Mouse (Mus musculus): ENCODE measurements around the gene Fam208b. TPM values are rescaled to one million over a fixed set of nuclear protein-coding genes. Genes with fewer than 3 reads are reported as not detected.
A peak's percentile ranks its signal among the peaks of the same experiment; 100 is the strongest.

The Fam208b gene
- total and polyA plus RNA-seq, 2 experiments from 2014 or later: 10.1 to 34.9 TPM

DNA sequence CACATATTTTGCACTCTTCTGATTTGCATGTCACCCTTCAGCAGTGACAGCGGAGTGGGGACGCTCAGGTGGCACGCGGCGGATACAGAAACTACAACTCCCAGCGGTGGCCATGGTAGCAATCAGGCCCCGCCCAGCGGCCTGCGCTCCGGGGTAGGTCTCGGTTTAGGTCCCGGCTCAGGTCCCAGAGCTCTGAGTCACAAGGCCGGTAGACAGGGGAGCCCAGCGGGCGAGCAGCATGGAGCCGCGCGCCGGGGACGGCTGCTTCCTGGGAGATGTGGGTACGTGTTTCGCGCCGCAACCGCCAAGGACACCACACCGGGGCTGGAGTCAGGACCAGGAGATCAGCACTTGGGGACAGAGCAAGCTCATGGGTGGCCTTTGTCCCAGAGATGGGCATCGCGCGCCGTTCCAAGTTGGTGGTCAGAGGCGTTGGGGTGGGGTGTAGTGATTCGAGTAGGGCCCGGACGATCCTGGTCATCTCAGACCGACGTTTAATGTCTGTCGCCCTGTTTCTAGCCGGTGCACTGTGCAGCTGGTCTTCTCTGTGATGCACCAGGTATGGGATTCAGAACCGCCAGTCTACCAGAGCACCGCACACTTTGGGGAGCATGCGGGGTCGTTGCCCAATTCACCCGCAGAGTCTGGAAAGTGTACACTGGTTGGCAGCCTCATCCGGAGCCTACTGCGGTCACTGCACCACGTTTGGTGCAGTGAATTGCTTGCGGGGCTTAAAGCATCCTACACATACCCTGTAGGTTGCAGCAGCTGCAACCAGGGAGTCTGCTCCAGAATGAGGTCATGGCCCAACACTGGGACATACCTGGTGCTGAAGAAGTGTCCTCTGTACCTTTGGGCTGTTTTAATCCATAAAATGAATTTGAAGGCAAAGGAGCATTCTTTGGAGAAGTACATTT is 23.2 kb upstream of the Fam208b start, which contains the start of gene Asb13:
Asb13 (plus strand) TSS at position 138 of the 917 bp plus-strand sequence.
- Histone ChIP-seq H3K9ac (replicated peaks; ENCODE audit: low read length, poor library complexity, severe bottlenecking) (peak within 1 kb of the TSS; percentile 86), H3K36me3 (ENCODE audit: insufficient read depth, low read length) (no peaks in the 10 kb centered on the region), H3K27me3 (ENCODE audit: insufficient read depth, low read length) (no peaks in the 10 kb centered on the region), H3K4me1 (ENCODE audit: insufficient read depth, low read length) (no peaks in the 10 kb centered on the region), H3K27ac (ENCODE audit: low read depth, low read length) (peak within 1 kb of the TSS; percentile 66), H3K9me3 (ENCODE audit: low read length) (no peaks in the 10 kb centered on the region), H3K4me2 (ENCODE audit: low read depth, low read length, poor library complexity, severe bottlenecking) (peak within 1 kb of the TSS; percentile 75), H3K4me3 (ENCODE audit: low read depth, low read length) (peak within 1 kb of the TSS; percentile 77)
- peak; percentile 26; the same call in 1 of the 2 replicates for TF ChIP-seq CTCF (IDR thresholded peaks at IDR 0.05)
- peak; percentile 90 for ATAC-seq (ENCODE audit: low FRiP score)
- WGBS: under 1% methylated on average over 47 of the region's 47 CpGs
- peak; percentile 78 for DNase-seq (ENCODE audit: low spot score)

DNA sequence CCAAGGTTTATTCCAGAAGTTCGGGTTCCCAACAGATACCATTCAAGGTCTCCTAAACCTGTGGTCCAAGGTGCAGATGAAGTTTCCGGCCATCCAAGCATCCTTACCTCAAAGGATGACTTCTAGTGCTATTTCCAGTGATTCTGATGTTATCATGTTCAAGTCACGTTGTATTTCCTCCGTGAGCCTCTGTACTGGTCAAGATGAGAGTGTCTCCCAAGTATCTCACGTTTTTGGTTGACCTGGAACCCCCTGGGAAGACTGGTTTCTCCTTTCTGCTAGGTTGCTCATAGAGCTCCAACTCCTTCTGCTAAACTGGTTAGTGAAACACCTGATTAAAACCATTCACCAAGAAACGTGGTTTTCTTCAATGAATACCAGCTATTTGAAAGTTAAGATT is 22.2 kb upstream of the Fam208b start:
- 37% methylated on average over 6 of the region's 6 CpGs for WGBS
- Histone ChIP-seq H3K9ac (replicated peaks; ENCODE audit: low read length, poor library complexity, severe bottlenecking) (no peak overlapping the region), H3K4me3 (ENCODE audit: low read depth, low read length) (peak overlapping the region; percentile 77; the same call in 1 of the 2 replicates), H3K27me3 (ENCODE audit: insufficient read depth, low read length) (no peaks in the 10 kb centered on the region), H3K4me1 (ENCODE audit: insufficient read depth, low read length) (no peaks in the 10 kb centered on the region), H3K9me3 (ENCODE audit: low read length) (no peaks in the 10 kb centered on the region), H3K27ac (ENCODE audit: low read depth, low read length) (no peak overlapping the region), H3K36me3 (ENCODE audit: insufficient read depth, low read length) (no peaks in the 10 kb centered on the region), H3K4me2 (ENCODE audit: low read depth, low read length, poor library complexity, severe bottlenecking) (peak overlapping the region; percentile 75; the same call in 1 of the 2 replicates)
- no peak for DNase-seq (ENCODE audit: low spot score)
- TF ChIP-seq CTCF (IDR thresholded peaks at IDR 0.05): no peak
- no peak for ATAC-seq (ENCODE audit: low FRiP score)

DNA sequence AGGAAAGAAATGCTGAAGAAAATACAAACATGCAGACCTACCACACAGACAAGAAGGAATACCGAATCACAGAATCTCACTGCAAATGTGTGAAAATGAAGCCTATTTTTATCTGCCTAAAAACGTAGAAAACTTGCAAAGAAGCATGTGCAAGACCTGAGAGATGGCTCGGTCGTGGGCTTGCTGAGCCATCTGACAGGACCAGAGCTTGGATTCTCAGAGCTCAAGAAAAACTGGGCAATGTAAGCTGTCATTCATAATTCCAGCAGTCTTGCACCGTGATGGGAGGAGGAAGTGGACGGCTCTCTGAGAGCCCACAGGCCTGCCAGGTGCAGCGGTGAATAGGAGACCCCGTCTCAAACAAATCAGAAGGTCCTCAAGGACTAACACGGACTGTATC is 21.6 kb upstream of the Fam208b start:
- Histone ChIP-seq H3K4me2 (ENCODE audit: low read depth, low read length, poor library complexity, severe bottlenecking) (no peak overlapping the region), H3K27me3 (ENCODE audit: insufficient read depth, low read length) (no peaks in the 10 kb centered on the region), H3K27ac (ENCODE audit: low read depth, low read length) (no peak overlapping the region), H3K36me3 (ENCODE audit: insufficient read depth, low read length) (no peaks in the 10 kb centered on the region), H3K4me3 (ENCODE audit: low read depth, low read length) (no peak overlapping the region), H3K4me1 (ENCODE audit: insufficient read depth, low read length) (no peaks in the 10 kb centered on the region), H3K9me3 (ENCODE audit: low read length) (no peaks in the 10 kb centered on the region), H3K9ac (replicated peaks; ENCODE audit: low read length, poor library complexity, severe bottlenecking) (no peak overlapping the region)
- WGBS: 85% methylated on average over 9 of the region's 9 CpGs
- no peak for ATAC-seq (ENCODE audit: low FRiP score)
- no peak for DNase-seq (ENCODE audit: low spot score)
- TF ChIP-seq CTCF (IDR thresholded peaks at IDR 0.05): no peak

DNA sequence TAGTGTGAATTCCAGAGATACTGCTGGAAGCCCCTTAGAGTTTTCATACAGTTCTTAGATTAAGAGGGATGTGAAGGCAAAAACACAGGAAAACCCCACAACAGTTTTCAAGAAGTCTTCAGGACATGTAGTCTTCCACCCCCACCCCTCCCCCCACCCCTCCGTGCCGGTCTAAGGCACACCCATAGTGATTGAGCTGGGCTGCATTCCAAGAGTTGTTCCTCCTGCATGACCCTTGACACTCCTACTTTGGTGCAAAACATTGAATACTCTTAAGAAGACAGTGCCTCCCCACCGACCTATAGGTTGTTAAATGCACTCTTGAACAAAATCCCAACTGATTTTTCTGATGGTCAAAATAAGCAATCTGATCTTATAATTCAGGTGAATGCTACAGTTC is 17.2 kb upstream of the Fam208b start:
- no peaks in the 10 kb centered on the region for H3K4me1 ChIP-seq (ENCODE audit: insufficient read depth, low read length)

DNA sequence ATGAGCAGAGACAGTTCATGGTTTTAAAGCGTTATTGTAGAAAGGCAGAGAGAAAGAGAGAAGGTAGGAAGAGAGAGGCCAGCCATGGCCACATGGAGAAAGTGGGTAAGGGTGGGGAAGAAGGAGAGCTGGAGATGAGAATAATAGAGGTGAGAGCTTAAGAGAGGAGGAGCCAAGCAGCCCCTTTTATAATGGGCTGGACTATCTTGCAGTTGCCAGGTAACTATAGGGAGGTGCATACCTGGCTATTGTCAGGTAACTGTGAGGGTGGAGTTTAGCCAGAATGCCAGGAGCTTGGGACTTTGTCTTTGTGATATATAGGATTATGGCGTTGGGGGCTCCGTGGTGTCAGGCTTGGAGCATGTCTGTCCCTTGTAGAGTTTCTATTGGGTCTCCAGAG is 16.2 kb upstream of the Fam208b start:
- DNase-seq (ENCODE audit: low spot score): no peak
- Histone ChIP-seq H3K4me3 (ENCODE audit: low read depth, low read length) (no peak overlapping the region), H3K36me3 (ENCODE audit: insufficient read depth, low read length) (no peaks in the 10 kb centered on the region), H3K27ac (ENCODE audit: low read depth, low read length) (no peak overlapping the region), H3K4me2 (ENCODE audit: low read depth, low read length, poor library complexity, severe bottlenecking) (no peak overlapping the region), H3K27me3 (ENCODE audit: insufficient read depth, low read length) (no peaks in the 10 kb centered on the region), H3K9ac (replicated peaks; ENCODE audit: low read length, poor library complexity, severe bottlenecking) (no peak overlapping the region), H3K4me1 (ENCODE audit: insufficient read depth, low read length) (no peaks in the 10 kb centered on the region), H3K9me3 (ENCODE audit: low read length) (no peaks in the 10 kb centered on the region)
- 56% methylated on average over 3 of the region's 3 CpGs for WGBS
- ATAC-seq (ENCODE audit: low FRiP score): no peak
- TF ChIP-seq CTCF (IDR thresholded peaks at IDR 0.05): no peak

More for the DNA sequence above, 17.2 kb upstream of the Fam208b start:
- H3K27me3 ChIP-seq (ENCODE audit: insufficient read depth, low read length): no peaks in the 10 kb centered on the region
- DNase-seq (ENCODE audit: low spot score) (no peak), ATAC-seq (ENCODE audit: low FRiP score) (no peak)
- H3K9me3 ChIP-seq (ENCODE audit: low read length): no peaks in the 10 kb centered on the region
- no peak overlapping the region for H3K27ac ChIP-seq (ENCODE audit: low read depth, low read length)
- no peak overlapping the region for H3K9ac ChIP-seq (replicated peaks; ENCODE audit: low read length, poor library complexity, severe bottlenecking)
- no peak for TF ChIP-seq CTCF (IDR thresholded peaks at IDR 0.05)
- H3K36me3 ChIP-seq (ENCODE audit: insufficient read depth, low read length): no peaks in the 10 kb centered on the region
- H3K4me3 ChIP-seq (ENCODE audit: low read depth, low read length): no peak overlapping the region
- H3K4me2 ChIP-seq (ENCODE audit: low read depth, low read length, poor library complexity, severe bottlenecking): no peak overlapping the region
- WGBS: 30% methylated on average over 3 of the region's 3 CpGs
